ENCODE assay signal across 8 mouse cellular contexts in genomic region chr1:164307124-164307751, GRCm38 (mm10). TPM values are rescaled to one million over a fixed set of nuclear protein-coding genes. Genes with fewer than 3 reads are reported as not detected.
DNase-seq lines count a peak whose midpoint lies in the region; ATAC-seq lines count a peak whose summit lies in the region.

Gene Blzf1 (minus strand): TSS chr1:164307489.

- peaks cover 9% of the 10 kb centered on the region for H3K36me3 ChIP-seq in hindbrain, embryonic 12.5 days

- peak; percentile 99 for ATAC-seq in hindbrain, embryonic 12.5 days (ENCODE audit: low FRiP score)

- H3K9me3 ChIP-seq in hindbrain, embryonic 12.5 days (replicated peaks), result no peaks in the 10 kb centered on the region

- peaks cover 10% of the 10 kb centered on the region for H3K4me1 ChIP-seq in hindbrain, embryonic 12.5 days

- H3K4me3 ChIP-seq in hindbrain, embryonic 12.5 days, result peak within 1 kb of the TSS; percentile 67

- H3K4me2 ChIP-seq in hindbrain, embryonic 12.5 days (replicated peaks), result peak within 1 kb of the TSS; percentile 77

- H3K9ac ChIP-seq in hindbrain, embryonic 12.5 days, result peak within 1 kb of the TSS; percentile 75

- H3K27me3 ChIP-seq in hindbrain, embryonic 12.5 days, result no peaks in the 10 kb centered on the region

- peak within 1 kb of the TSS; percentile 58 for H3K27ac ChIP-seq in hindbrain, embryonic 12.5 days

- DNase-seq in NIH3T3 (ENCODE audit: low read depth), result peak; percentile 100
- peak; percentile 99 for DNase-seq in cerebellum, postnatal 10 days
- peak; percentile 94 to 98 for DNase-seq in frontal cortex, postnatal 10 days (ENCODE audit: low spot score in 2 of 2)
- DNase-seq in layer of hippocampus, postnatal 14 days (ENCODE audit: low spot score in 2 of 2), result peak; percentile 92 to 99
- DNase-seq in lung, postnatal 14 days, result peak; percentile 97
- peak; percentile 90 for DNase-seq in retina, adult 2 months (ENCODE audit: low read depth, low spot score)
- peak; percentile 97 for DNase-seq in thymus, postnatal 36 days

- WGBS in hindbrain, embryonic 12.5 days, result 1% methylated on average over 35 of the region's 35 CpGs

RNA-seq across cellular contexts. Expression of gene Blzf1, which starts in this region (rescaled TPM):
- 31.0 and 31.3 TPM in 2 replicates for polyA plus RNA-seq in hindbrain, embryonic 12.5 days (2016; fragmentation: Nextera tagmentation; extraction: Ambion mirVana)
- total RNA-seq in layer of hippocampus, postnatal 14 days (2021), result 10 to 100 TPM; 27.6 to 29.2 TPM

Comparison
In these comparisons a context has a peak if more than half of its experiments do, and no peak if none do; other contexts are left out.
1. Peak in every context shown above with its lines: DNase-seq, ATAC-seq, H3K4me3 ChIP-seq and H3K27ac ChIP-seq.